Mouse (Mus musculus) liver, adult 2 months (tissue): ENCODE results near the gene Pdzd2. TPM values are rescaled to one million over a fixed set of nuclear protein-coding genes. Genes with fewer than 3 reads are reported as not detected.

Source experiments
- DNase-seq: peaks from one replicate; pipeline ENCODE4 v3.0.0-alpha.2; 2011; ENCODE audit warnings: low read depth, low spot score; ENCODE audit errors: extremely low read depth
- H3K27ac ChIP-seq: fragments of 200-500 bp; replicated peaks from 2 replicates; pipeline ENCODE4 v1.5.1; 2012; ENCODE audit warnings: low read depth, mild to moderate bottlenecking, control low read depth, inconsistent platforms, low read length; ENCODE audit not compliant: insufficient read depth
- H3K27me3 ChIP-seq: fragments of 200-500 bp; 2 replicates; pipeline ENCODE4 v1.6.1; 2012; ENCODE audit warnings: mild to moderate bottlenecking, moderate library complexity, low read length, inconsistent platforms; ENCODE audit not compliant: control insufficient read depth, insufficient read depth
- H3K36me3 ChIP-seq: fragments of 200-500 bp; 2 replicates; pipeline ENCODE4 v1.6.1; 2012; ENCODE audit warnings: low read length, inconsistent platforms; ENCODE audit not compliant: control insufficient read depth, insufficient read depth
- H3K4me1 ChIP-seq: fragments of 200-500 bp; 2 replicates; pipeline ENCODE4 v1.6.1; 2011; ENCODE audit warnings: low read length; ENCODE audit not compliant: control insufficient read depth, insufficient read depth
- H3K4me3 ChIP-seq: fragments of 200-500 bp; 2 replicates; pipeline ENCODE4 v1.5.1; 2011; ENCODE audit warnings: low read depth, mild to moderate bottlenecking, control low read depth, low read length, moderate library complexity; ENCODE audit not compliant: insufficient read depth
- H3K79me2 ChIP-seq: fragments of 200-500 bp; 2 replicates; pipeline ENCODE4 v1.6.1; 2012; ENCODE audit warnings: inconsistent platforms, mild to moderate bottlenecking, low read length, moderate library complexity; ENCODE audit not compliant: control insufficient read depth, insufficient read depth
- H3K9ac ChIP-seq: fragments of 200-500 bp; 2 replicates; pipeline ENCODE4 v1.6.1; 2012; ENCODE audit warnings: low read depth, mild to moderate bottlenecking, control low read depth, inconsistent platforms, low read length
- CTCF ChIP-seq: fragments of 200-500 bp; IDR thresholded peaks from 2 replicates; pipeline ENCODE4 v1.5.1; 2011; ENCODE audit warnings: low read depth, low read length, control low read depth
- POLR2A ChIP-seq: fragments of 200-500 bp; IDR thresholded peaks from 2 replicates; pipeline ENCODE4 v1.6.1; 2011; ENCODE audit warnings: low read length, control low read depth; ENCODE audit not compliant: insufficient read depth; ENCODE audit errors: extremely low read depth
- WGBS: fragments of 180-500 bp; shearing (Covaris S2); methylation state at CpG from one replicate; pipeline ENCODE4 v1.1.7; 2018; 5-methylcytosine and 5-hydroxymethylcytosine counted together
- polyA plus RNA-seq: library from polyadenylated mRNA; depleted of rRNA; stranded (reverse); fragments of >200 nt; gene quantifications from 2 replicates; pipeline ENCODE4 v1.2.3, GENCODE M21; 2012
- total RNA-seq: library from RNA; depleted of rRNA; stranded (reverse); fragments of >200 nt; gene quantifications from 2 replicates; pipeline ENCODE4 v1.2.3, GENCODE M21; 2014

Pdzd2 gene
- total and polyA plus RNA-seq, 2 experiments: 0.11 to 0.74 TPM

DNA sequence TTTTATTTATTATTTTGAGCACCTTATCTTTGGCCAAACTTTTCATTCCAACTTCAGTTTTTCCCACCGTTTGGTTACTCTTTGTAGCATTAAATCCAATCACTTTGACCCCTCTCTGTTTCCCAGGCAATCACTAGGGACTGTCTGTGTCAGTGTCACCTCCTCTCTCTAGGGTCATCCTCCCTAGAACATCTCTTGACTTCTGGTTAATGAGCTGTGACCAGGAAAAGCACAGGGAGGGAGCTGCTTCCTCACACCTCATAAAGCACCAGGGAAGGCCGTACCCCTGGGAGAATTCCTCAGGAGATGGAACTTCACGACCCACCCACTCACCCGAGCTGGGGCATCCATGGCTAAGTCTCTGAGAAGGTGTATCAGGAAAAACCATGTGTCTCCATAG is 168.6 kb downstream of the Pdzd2 start:
- Histone ChIP-seq H3K4me1 (no peaks in the 10 kb centered on the region), H3K27ac (no peak overlapping the region), H3K79me2 (no peaks in the 10 kb centered on the region), H3K4me3 (no peak overlapping the region), H3K27me3 (no peaks in the 10 kb centered on the region), H3K9ac (no peak overlapping the region), H3K36me3 (no peaks in the 10 kb centered on the region)
- no peak for TF ChIP-seq CTCF
- no peak for TF ChIP-seq POLR2A
- no peak for DNase-seq
- WGBS: 75% methylated on average over 4 of the region's 4 CpGs

DNA sequence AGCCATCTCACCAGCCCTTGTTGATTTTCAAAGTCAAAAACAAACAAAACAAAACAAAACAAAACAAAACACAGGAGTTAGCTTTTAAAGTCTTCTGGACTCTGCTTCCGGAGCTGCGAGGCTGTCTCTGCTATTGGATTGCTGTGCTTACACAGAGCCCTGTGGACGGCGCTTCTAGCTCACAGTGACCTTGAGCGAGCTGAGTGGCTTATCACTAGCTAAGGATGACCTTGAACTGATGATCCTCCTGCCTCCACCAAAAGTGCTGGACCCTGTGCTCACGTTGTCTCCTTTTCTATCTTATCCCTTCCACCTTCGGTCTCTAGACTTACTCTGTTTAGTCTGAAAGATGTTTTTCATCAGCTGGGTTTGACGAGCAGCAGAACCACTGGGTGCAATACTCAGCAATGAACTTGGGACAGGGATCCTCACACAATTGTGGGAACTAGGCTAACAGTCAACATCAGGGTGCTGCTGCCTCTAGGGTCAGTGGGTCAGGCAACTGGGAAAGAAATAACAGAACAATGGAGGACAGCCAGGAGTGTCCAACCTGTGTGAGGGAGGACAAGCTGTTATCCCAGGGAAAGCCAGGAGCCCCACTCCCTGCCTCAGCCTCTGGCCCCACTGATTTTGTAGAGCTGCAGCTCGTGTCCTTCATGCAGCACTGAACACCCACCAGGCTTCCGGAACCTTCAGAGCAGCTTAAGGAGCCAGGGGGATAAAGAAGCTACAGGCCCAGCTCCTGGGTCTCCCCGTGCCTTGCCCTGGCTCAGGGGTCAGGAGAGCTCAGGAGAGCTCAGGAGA is 172.9 kb downstream of the Pdzd2 start:
- Histone ChIP-seq H3K79me2 (no peaks in the 10 kb centered on the region), H3K4me1 (no peaks in the 10 kb centered on the region), H3K36me3 (no peaks in the 10 kb centered on the region), H3K4me3 (no peak overlapping the region), H3K9ac (no peak overlapping the region), H3K27me3 (no peaks in the 10 kb centered on the region), H3K27ac (no peak overlapping the region)
- DNase-seq: peak; percentile 37
- WGBS: 44% methylated on average over 11 of the region's 11 CpGs
- TF ChIP-seq POLR2A: no peak

DNA sequence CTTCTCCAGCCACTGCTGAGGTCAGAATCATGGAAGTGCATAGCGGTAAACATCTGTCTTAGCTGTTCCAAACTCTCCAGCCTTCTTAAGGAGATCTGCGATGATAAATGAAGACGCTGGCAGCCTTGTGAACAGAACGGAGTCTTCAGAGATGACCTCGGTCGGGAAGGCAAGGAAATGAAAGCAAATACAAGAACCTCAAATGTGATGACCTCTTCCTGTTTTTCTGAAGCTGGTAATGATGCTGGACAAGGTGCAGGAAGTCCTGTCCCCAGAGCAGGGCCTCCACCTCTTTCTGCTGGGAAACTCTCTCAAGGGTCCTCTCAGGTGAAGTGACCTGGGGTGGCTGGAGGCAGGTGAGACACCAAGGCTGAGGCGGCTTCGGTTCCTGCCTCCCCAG is 174.4 kb downstream of the Pdzd2 start:
- no peak overlapping the region for H3K9ac ChIP-seq
- no peak overlapping the region for H3K4me3 ChIP-seq
- 74% methylated on average over 8 of the region's 8 CpGs for WGBS
- no peaks in the 10 kb centered on the region for H3K27me3 ChIP-seq
- no peaks in the 10 kb centered on the region for H3K4me1 ChIP-seq
- H3K27ac ChIP-seq: no peak overlapping the region
- TF ChIP-seq POLR2A (no peak), CTCF (no peak)
- DNase-seq: no peak
- H3K36me3 ChIP-seq: no peaks in the 10 kb centered on the region
- no peaks in the 10 kb centered on the region for H3K79me2 ChIP-seq

DNA sequence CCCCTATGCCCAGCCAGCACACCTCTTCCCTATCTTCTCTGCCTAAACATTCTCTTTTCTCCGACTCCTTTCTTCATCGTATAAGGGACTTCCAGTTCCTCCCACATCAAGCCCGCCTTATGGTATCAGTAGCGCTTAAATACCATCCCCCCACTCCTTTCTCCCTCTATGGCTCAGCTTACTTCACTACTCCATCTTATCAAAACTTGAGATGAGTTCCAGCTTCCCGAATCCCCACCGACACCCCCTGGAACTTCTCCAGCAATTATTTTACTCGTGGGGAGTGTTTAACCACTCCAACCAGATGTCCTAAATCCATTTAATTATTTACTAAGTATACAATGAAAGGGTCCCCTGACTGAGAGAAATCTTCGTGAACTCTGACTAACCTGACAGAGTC is 179.2 kb downstream of the Pdzd2 start:
- H3K79me2 ChIP-seq: no peaks in the 10 kb centered on the region
- no peaks in the 10 kb centered on the region; the same call in 1 of the 2 replicates for H3K27me3 ChIP-seq
- H3K9ac ChIP-seq: no peak overlapping the region
- H3K27ac ChIP-seq: no peak overlapping the region
- WGBS: 32% methylated on average over 8 of the region's 8 CpGs
- H3K4me3 ChIP-seq: no peak overlapping the region
- H3K4me1 ChIP-seq: no peaks in the 10 kb centered on the region
- DNase-seq: no peak
- TF ChIP-seq POLR2A: no peak
- no peak for TF ChIP-seq CTCF
- H3K36me3 ChIP-seq: no peaks in the 10 kb centered on the region

DNA sequence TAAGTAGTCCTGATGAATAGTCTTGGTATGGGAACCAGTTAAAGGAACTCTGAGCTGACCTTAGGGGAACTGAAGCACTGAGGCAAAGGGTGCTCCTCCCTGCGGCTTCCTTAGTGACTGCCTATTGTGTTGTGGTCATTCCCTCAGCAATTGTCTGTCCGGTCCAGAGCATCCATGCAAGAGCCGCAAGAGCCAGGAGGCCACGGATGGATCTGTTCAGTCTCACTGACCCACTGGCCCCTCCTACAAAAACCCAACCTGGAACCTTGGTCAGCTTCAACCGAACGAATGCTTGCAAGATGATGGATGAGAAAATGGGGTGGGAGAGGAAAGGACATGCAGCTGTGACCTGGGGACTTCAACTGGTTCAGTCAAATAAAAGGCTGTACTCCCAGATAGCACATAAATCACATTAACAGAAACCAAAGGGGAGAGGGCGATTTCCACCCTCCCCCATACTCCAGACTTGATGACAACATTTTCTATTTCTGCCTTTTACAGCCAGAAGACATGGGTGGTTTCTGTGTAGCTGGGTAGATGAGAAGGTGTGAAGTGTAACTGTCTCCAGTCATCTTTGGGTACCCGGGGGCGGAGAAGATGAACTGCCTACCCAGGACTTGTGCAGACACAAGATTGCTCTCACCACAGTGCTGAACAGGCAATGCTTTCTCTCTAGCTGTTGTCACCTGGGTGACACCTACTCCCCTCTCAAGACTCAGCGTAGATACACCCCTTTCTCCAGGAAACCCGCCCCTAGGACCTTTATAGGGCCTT is 181.9 kb downstream of the Pdzd2 start:
- Histone ChIP-seq H3K27ac (no peak overlapping the region), H3K27me3 (no peaks in the 10 kb centered on the region; the same call in 1 of the 2 replicates), H3K79me2 (no peaks in the 10 kb centered on the region), H3K4me1 (no peaks in the 10 kb centered on the region), H3K4me3 (no peak overlapping the region), H3K36me3 (no peaks in the 10 kb centered on the region), H3K9ac (no peak overlapping the region)
- no peak for DNase-seq
- no peak for TF ChIP-seq CTCF
- TF ChIP-seq POLR2A: no peak
- WGBS: 91% methylated on average over 11 of the region's 11 CpGs
